Mouse (Mus musculus): ENCODE data around the gene Olfr316. TPM values are rescaled to one million over a fixed set of nuclear protein-coding genes. Genes with fewer than 3 reads are reported as not detected.
"Not testable (repeated sequence)": the region's sequence is repeated elsewhere in the genome, so short reads cannot be mapped to it uniquely, and the experiment has no call there.

Gene Olfr316
- not detected for polyA plus RNA-seq (2012; fragmentation: generic; extraction: Trizol)
- long read RNA-seq, experiment 1: 0 reads
- long read RNA-seq, experiment 2: 0 reads

DNA sequence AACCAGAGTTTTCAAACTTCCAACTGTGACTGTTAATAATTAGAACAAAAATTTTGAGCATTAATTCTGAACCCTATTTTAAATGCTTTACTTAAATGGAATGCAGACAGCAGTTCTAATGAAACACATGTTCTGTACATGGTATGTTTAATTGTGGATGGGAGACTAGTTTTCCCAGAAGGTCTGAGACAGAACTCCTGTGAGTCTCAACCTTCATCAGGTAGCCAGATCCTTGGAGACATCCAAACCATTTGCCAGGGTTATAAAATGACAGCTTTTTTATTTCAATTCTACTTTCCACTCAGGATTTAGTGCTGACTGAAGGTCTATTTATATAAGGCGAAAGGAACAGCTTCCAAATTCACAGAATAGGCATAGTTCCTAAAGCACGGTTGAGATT is at the start of gene Olfr316:
Gene Olfr316, plus strand, starts transcription at position 301 of the 400 bp plus-strand sequence.
- TF ChIP-seq MYOG (IDR thresholded peaks at IDR 0.05; ENCODE audit: control insufficient read depth, extremely low read depth, insufficient read length) (no peak), MAX (IDR thresholded peaks at IDR 0.05) (no peak), USF1 (IDR thresholded peaks at IDR 0.05; ENCODE audit: low read depth) (no peak), CEBPB (IDR thresholded peaks at IDR 0.05; ENCODE audit: low read depth) (no peak), FOSL1 (IDR thresholded peaks at IDR 0.05; ENCODE audit: insufficient read depth, low read length, poor library complexity, severe bottlenecking) (no peak), MYOD1 (IDR thresholded peaks at IDR 0.05; ENCODE audit: control insufficient read depth, insufficient read length, low read depth) (no peak), CTCF (IDR thresholded peaks at IDR 0.05; ENCODE audit: control insufficient read depth, insufficient read depth, insufficient read length) (no peak)
- H3K79me3 ChIP-seq (ENCODE audit: low read depth): no peaks in the 10 kb centered on the region
- H3K36me3 ChIP-seq (ENCODE audit: control insufficient read depth, insufficient read depth): no peaks in the 10 kb centered on the region
- no peaks in the 10 kb centered on the region for H3K27me3 ChIP-seq (ENCODE audit: control insufficient read depth, insufficient read depth, insufficient read length)
- H3K79me2 ChIP-seq (ENCODE audit: control insufficient read depth, insufficient read depth): no peaks in the 10 kb centered on the region
- H3ac ChIP-seq (ENCODE audit: control insufficient read depth, insufficient read length, low read depth): no peak within 1 kb of the TSS
- H3K4me3 ChIP-seq (ENCODE audit: insufficient read depth, poor library complexity, severe bottlenecking): no peak within 1 kb of the TSS

DNA sequence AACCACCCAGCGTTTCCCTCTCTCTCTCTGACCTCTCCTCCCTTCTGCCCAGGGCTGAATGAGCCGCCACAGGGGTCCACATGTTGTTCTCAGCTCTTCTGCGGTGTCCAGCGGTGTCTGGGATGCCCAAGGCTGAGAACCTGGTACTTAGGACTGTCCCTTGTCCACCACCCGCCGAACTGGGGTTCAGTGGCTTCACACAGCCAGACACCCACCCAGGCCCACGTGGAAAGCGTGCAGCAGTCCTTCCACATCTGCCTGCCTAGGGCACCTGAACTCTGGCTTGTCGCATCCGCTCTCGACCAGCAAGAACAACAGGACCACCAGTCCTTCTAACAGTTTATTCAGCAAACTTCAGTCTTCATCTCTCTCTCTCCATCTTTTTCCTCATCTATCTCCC is 43.4 kb upstream of the Olfr316 start:
- Histone ChIP-seq H3K79me2 (ENCODE audit: control insufficient read depth, insufficient read depth) (no peaks in the 10 kb centered on the region), H3K27me3 (ENCODE audit: control insufficient read depth, insufficient read depth, insufficient read length) (no peaks in the 10 kb centered on the region), H3ac (ENCODE audit: control insufficient read depth, insufficient read length, low read depth) (no peak overlapping the region), H3K79me3 (ENCODE audit: low read depth) (no peaks in the 10 kb centered on the region), H3K4me3 (ENCODE audit: insufficient read depth, poor library complexity, severe bottlenecking) (no peak overlapping the region), H3K36me3 (ENCODE audit: control insufficient read depth, insufficient read depth) (no peaks in the 10 kb centered on the region)
- no peak for TF ChIP-seq MYOD1 (IDR thresholded peaks at IDR 0.05; ENCODE audit: control insufficient read depth, insufficient read length, low read depth)
- no peak for TF ChIP-seq MYOG (IDR thresholded peaks at IDR 0.05; ENCODE audit: control insufficient read depth, extremely low read depth, insufficient read length)
- no peak for TF ChIP-seq CTCF (IDR thresholded peaks at IDR 0.05; ENCODE audit: control insufficient read depth, insufficient read depth, insufficient read length)
- TF ChIP-seq USF1 (IDR thresholded peaks at IDR 0.05; ENCODE audit: low read depth): no peak
- no peak for TF ChIP-seq CEBPB (IDR thresholded peaks at IDR 0.05; ENCODE audit: low read depth)
- TF ChIP-seq FOSL1 (IDR thresholded peaks at IDR 0.05; ENCODE audit: insufficient read depth, low read length, poor library complexity, severe bottlenecking): no peak
- no peak for TF ChIP-seq MAX (IDR thresholded peaks at IDR 0.05)

DNA sequence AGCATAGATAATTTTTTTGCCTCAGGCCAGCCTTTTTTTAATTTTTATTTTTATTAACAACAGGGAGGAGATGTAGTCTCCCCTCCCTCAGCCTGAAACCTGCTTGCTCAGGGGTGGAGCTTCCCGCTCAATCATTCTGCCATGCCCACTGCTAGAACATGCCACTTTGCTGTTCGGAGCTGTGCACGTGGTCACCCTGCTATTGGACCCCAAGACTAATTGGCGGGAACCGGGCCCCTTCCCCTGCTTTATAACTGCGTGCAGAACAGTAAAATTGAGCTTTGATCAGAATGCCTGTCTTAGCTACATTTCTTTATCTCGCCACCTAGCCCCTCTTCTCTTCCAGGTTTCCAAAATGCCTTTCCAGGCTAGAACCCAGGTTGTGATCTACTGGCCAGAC is 34.8 kb upstream of the Olfr316 start:
- H3K79me3 ChIP-seq (ENCODE audit: low read depth); H3K27me3 ChIP-seq (ENCODE audit: control insufficient read depth, insufficient read depth, insufficient read length); H3K4me3 ChIP-seq (ENCODE audit: insufficient read depth, poor library complexity, severe bottlenecking); H3K36me3 ChIP-seq (ENCODE audit: control insufficient read depth, insufficient read depth); H3ac ChIP-seq (ENCODE audit: control insufficient read depth, insufficient read length, low read depth); H3K79me2 ChIP-seq (ENCODE audit: control insufficient read depth, insufficient read depth): not testable (repeated sequence)

DNA sequence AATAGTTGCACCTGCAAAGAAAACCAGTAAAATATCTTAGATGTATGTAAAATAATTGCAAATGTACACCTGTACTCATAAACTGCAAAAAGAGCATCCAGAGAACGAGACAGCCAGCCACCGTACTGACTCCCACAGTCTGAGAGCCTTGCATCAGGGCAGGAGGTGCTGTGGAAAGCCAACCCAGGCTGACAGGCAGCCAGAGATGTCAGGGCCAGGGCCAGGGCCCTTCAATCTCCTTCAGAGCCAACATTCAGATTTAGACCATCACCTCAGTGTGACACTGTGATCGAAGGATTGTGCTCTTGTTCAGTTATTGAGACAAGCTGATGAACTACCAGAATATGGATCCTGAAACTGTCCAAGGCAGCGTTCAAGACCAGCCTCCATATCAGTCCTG is 32.8 kb upstream of the Olfr316 start:
- TF ChIP-seq CTCF (IDR thresholded peaks at IDR 0.05; ENCODE audit: control insufficient read depth, insufficient read depth, insufficient read length) (no peak), MYOG (IDR thresholded peaks at IDR 0.05; ENCODE audit: control insufficient read depth, extremely low read depth, insufficient read length) (no peak), MAX (IDR thresholded peaks at IDR 0.05) (no peak), MYOD1 (IDR thresholded peaks at IDR 0.05; ENCODE audit: control insufficient read depth, insufficient read length, low read depth) (no peak), FOSL1 (IDR thresholded peaks at IDR 0.05; ENCODE audit: insufficient read depth, low read length, poor library complexity, severe bottlenecking) (no peak), CEBPB (IDR thresholded peaks at IDR 0.05; ENCODE audit: low read depth) (no peak), USF1 (IDR thresholded peaks at IDR 0.05; ENCODE audit: low read depth) (no peak)

DNA sequence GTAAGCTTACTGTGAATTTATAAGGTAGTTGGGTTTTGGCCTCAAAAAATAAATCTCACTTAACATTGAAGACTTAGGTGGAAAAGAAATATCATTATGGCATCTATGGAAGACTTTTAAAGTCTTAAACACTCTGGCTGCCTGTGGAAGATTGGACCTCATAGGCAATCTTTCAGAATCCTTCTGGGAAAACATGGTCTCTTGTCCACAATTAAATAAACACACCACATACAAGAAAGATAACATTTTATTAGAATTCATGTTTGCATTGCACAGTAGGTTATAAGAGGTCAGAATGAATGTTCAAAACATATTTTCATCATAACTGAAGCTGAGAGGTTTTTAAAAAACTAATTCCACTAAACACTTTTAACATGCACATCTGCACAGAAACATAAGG is 28.6 kb upstream of the Olfr316 start, which contains the start of gene Olfr318:
Gene Olfr318, minus strand, starts transcription at position 101 of the 400 bp plus-strand sequence.
- no peaks in the 10 kb centered on the region for H3K36me3 ChIP-seq (ENCODE audit: control insufficient read depth, insufficient read depth)
- no peak within 1 kb of the TSS for H3ac ChIP-seq (ENCODE audit: control insufficient read depth, insufficient read length, low read depth)
- H3K4me3 ChIP-seq (ENCODE audit: insufficient read depth, poor library complexity, severe bottlenecking): no peak within 1 kb of the TSS
- no peaks in the 10 kb centered on the region for H3K79me2 ChIP-seq (ENCODE audit: control insufficient read depth, insufficient read depth)
- TF ChIP-seq MYOD1 (IDR thresholded peaks at IDR 0.05; ENCODE audit: control insufficient read depth, insufficient read length, low read depth): no peak
- no peak for TF ChIP-seq MAX (IDR thresholded peaks at IDR 0.05)
- no peak for TF ChIP-seq USF1 (IDR thresholded peaks at IDR 0.05; ENCODE audit: low read depth)
- no peak for TF ChIP-seq FOSL1 (IDR thresholded peaks at IDR 0.05; ENCODE audit: insufficient read depth, low read length, poor library complexity, severe bottlenecking)
- TF ChIP-seq CTCF (IDR thresholded peaks at IDR 0.05; ENCODE audit: control insufficient read depth, insufficient read depth, insufficient read length): no peak
- no peak for TF ChIP-seq CEBPB (IDR thresholded peaks at IDR 0.05; ENCODE audit: low read depth)
- TF ChIP-seq MYOG (IDR thresholded peaks at IDR 0.05; ENCODE audit: control insufficient read depth, extremely low read depth, insufficient read length): no peak
- no peaks in the 10 kb centered on the region for H3K79me3 ChIP-seq (ENCODE audit: low read depth)
- no peaks in the 10 kb centered on the region for H3K27me3 ChIP-seq (ENCODE audit: control insufficient read depth, insufficient read depth, insufficient read length)

More for the DNA sequence above, 32.8 kb upstream of the Olfr316 start:
- no peaks in the 10 kb centered on the region for H3K79me3 ChIP-seq (ENCODE audit: low read depth)
- no peaks in the 10 kb centered on the region for H3K79me2 ChIP-seq (ENCODE audit: control insufficient read depth, insufficient read depth)
- no peak overlapping the region for H3K4me3 ChIP-seq (ENCODE audit: insufficient read depth, poor library complexity, severe bottlenecking)
- no peak overlapping the region for H3ac ChIP-seq (ENCODE audit: control insufficient read depth, insufficient read length, low read depth)
- no peaks in the 10 kb centered on the region for H3K27me3 ChIP-seq (ENCODE audit: control insufficient read depth, insufficient read depth, insufficient read length)
- no peaks in the 10 kb centered on the region for H3K36me3 ChIP-seq (ENCODE audit: control insufficient read depth, insufficient read depth)

DNA sequence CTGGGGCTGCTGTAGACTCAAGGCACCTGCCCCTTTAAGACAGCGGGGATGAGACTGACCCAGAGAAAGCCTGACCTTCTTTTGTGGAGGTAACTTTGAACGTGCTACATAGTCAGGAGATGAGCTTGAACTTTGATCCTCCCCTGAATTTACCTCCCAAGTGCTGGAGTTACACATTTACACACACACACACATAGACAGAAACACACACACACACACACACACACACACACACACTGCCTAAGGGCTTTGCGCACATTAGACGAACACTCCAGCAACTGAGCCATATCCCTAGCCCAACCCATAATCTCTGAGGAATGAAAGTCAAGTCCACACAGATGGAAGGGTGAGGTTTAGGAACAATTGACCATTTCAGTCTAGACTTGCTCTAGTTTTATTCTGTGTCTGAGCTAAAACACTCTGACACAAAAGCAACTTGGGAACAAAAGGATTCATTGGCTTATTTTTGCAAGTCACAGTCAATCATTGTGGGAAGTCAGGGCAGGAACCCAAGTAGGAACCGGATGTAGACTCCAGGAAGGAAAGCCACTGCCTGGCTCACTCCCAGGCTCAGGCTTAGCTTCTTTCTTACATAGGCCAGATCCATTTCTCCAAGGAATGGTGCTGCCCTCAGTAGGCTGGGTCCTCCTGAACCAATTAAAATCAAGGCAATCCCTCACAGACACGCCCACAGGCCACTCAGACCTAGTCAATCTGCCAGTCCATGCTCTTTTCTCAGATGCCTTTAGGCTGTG is 24.5 kb upstream of the Olfr316 start:
- not testable (repeated sequence) for H3K36me3 ChIP-seq (ENCODE audit: control insufficient read depth, insufficient read depth); H3K4me3 ChIP-seq (ENCODE audit: insufficient read depth, poor library complexity, severe bottlenecking); H3K27me3 ChIP-seq (ENCODE audit: control insufficient read depth, insufficient read depth, insufficient read length); H3ac ChIP-seq (ENCODE audit: control insufficient read depth, insufficient read length, low read depth); H3K79me2 ChIP-seq (ENCODE audit: control insufficient read depth, insufficient read depth); H3K79me3 ChIP-seq (ENCODE audit: low read depth)
